Mouse (Mus musculus) megakaryocyte, embryonic 14.5 days (primary cell): Measurements from ENCODE around the gene Rsf1. TPM values are rescaled to one million over a fixed set of nuclear protein-coding genes. Genes with fewer than 3 reads are reported as not detected.

Source experiments
- H3K27me3 ChIP-seq: replicated peaks from 2 replicates; pipeline ENCODE3; 2012; ENCODE audit warnings: inconsistent platforms
- H3K36me3 ChIP-seq: replicated peaks from 2 replicates; pipeline ENCODE3; 2012; ENCODE audit warnings: low read length, inconsistent platforms, mixed read lengths
- H3K4me1 ChIP-seq: 2 replicates; pipeline ENCODE4 v1.6.1; 2012; ENCODE audit warnings: inconsistent platforms
- H3K4me3 ChIP-seq: replicated peaks from 2 replicates; pipeline ENCODE3; 2012; ENCODE audit warnings: moderate library complexity, mild to moderate bottlenecking, inconsistent platforms
- H3K9me3 ChIP-seq: 2 replicates; pipeline ENCODE4 v1.6.1; 2012; ENCODE audit warnings: inconsistent platforms
- FLI1 ChIP-seq: IDR thresholded peaks from 2 replicates; pipeline ENCODE4 v1.6.1; 2012; ENCODE audit warnings: low read length, inconsistent platforms, mixed read lengths
- GATA1 ChIP-seq: IDR thresholded peaks from 3 replicates; pipeline ENCODE4 v1.6.1; 2012; ENCODE audit warnings: mixed read lengths, low read length, inconsistent platforms, borderline replicate concordance
- polyA plus RNA-seq: library from polyadenylated mRNA; stranded (reverse); fragments of >175 nt; gene quantifications from 2 replicates; pipeline ENCODE4 v1.2.3, GENCODE M21; 2012; ENCODE audit warnings: low replicate concordance; ENCODE audit not compliant: insufficient read depth

The Rsf1 gene
- polyA plus RNA-seq, 1 experiment, result 10.3 TPM

- no peak overlapping the region for H3K4me3 ChIP-seq
- peaks cover under 1% of the 10 kb centered on the region; the same call in 1 of the 2 replicates for H3K9me3 ChIP-seq
- no peaks in the 10 kb centered on the region; the same call in 1 of the 2 replicates for H3K4me1 ChIP-seq
- peaks cover 90% of the 10 kb centered on the region for H3K36me3 ChIP-seq
- TF ChIP-seq FLI1 (no peak), GATA1 (no peak)
- no peaks in the 10 kb centered on the region for H3K27me3 ChIP-seq
Measured at GRCm38 (mm10) chr7:97720109-97720508, 140.4 kb downstream of the Rsf1 start.

- H3K4me1 ChIP-seq, result no peaks in the 10 kb centered on the region; the same call in 1 of the 2 replicates
- H3K4me3 ChIP-seq, result no peak overlapping the region
- peaks cover 85% of the 10 kb centered on the region for H3K36me3 ChIP-seq
- TF ChIP-seq GATA1, result no peak
- TF ChIP-seq FLI1, result no peak
- no peaks in the 10 kb centered on the region for H3K9me3 ChIP-seq
- no peaks in the 10 kb centered on the region for H3K27me3 ChIP-seq
Measured at GRCm38 (mm10) chr7:97722278-97722918, 142.7 kb downstream of the Rsf1 start.

- Histone ChIP-seq H3K4me3 (no peak overlapping the region), H3K4me1 (no peaks in the 10 kb centered on the region; the same call in none of the 2 replicates), H3K27me3 (no peaks in the 10 kb centered on the region), H3K36me3 (peaks cover 76% of the 10 kb centered on the region), H3K9me3 (no peaks in the 10 kb centered on the region)
- no peak for TF ChIP-seq GATA1
- no peak for TF ChIP-seq FLI1
Measured at GRCm38 (mm10) chr7:97723646-97724538, 144.2 kb downstream of the Rsf1 start.

- TF ChIP-seq FLI1, result no peak
- Histone ChIP-seq H3K4me1 (peaks cover 8% of the 10 kb centered on the region), H3K27me3 (no peaks in the 10 kb centered on the region), H3K4me3 (no peak overlapping the region), H3K9me3 (no peaks in the 10 kb centered on the region), H3K36me3 (peaks cover 61% of the 10 kb centered on the region)
Measured at GRCm38 (mm10) chr7:97725401-97725800, 145.7 kb downstream of the Rsf1 start.

- no peaks in the 10 kb centered on the region for H3K27me3 ChIP-seq
- H3K4me1 ChIP-seq, result peaks cover 8% of the 10 kb centered on the region
- H3K36me3 ChIP-seq, result peaks cover 54% of the 10 kb centered on the region
- TF ChIP-seq GATA1, result no peak
- no peak for TF ChIP-seq FLI1
- no peak overlapping the region for H3K4me3 ChIP-seq
- H3K9me3 ChIP-seq, result no peaks in the 10 kb centered on the region
Measured at GRCm38 (mm10) chr7:97726080-97726479, 146.4 kb downstream of the Rsf1 start.

GRCm38 (mm10) chr7:97726778-97727177 lies 147.1 kb downstream of the Rsf1 start:
- Histone ChIP-seq H3K9me3 (no peaks in the 10 kb centered on the region), H3K4me1 (peaks cover 12% of the 10 kb centered on the region), H3K27me3 (no peaks in the 10 kb centered on the region), H3K4me3 (no peak overlapping the region), H3K36me3 (peaks cover 51% of the 10 kb centered on the region)
- TF ChIP-seq GATA1, result no peak
- TF ChIP-seq FLI1, result no peak

GRCm38 (mm10) chr7:97728666-97729614 lies 149.3 kb downstream of the Rsf1 start:
- Histone ChIP-seq H3K27me3 (no peaks in the 10 kb centered on the region), H3K9me3 (no peaks in the 10 kb centered on the region), H3K4me3 (no peak overlapping the region), H3K36me3 (peaks cover 31% of the 10 kb centered on the region), H3K4me1 (peaks cover 18% of the 10 kb centered on the region)
- TF ChIP-seq FLI1 (no peak), GATA1 (no peak)

GRCm38 (mm10) chr7:97730427-97730826 lies 150.7 kb downstream of the Rsf1 start:
- Histone ChIP-seq H3K27me3 (no peaks in the 10 kb centered on the region), H3K36me3 (peaks cover 20% of the 10 kb centered on the region), H3K9me3 (no peaks in the 10 kb centered on the region), H3K4me3 (no peak overlapping the region), H3K4me1 (peaks cover 24% of the 10 kb centered on the region)
- TF ChIP-seq FLI1, result no peak
- no peak for TF ChIP-seq GATA1

- no peak overlapping the region for H3K4me3 ChIP-seq
Measured at GRCm38 (mm10) chr7:97733606-97734005, 153.9 kb downstream of the Rsf1 start.

More at GRCm38 (mm10) chr7:97733606-97734005, 153.9 kb downstream of the Rsf1 start:
- H3K36me3 ChIP-seq, result no peaks in the 10 kb centered on the region
- H3K27me3 ChIP-seq, result peaks cover 3% of the 10 kb centered on the region
- H3K9me3 ChIP-seq, result no peaks in the 10 kb centered on the region
- TF ChIP-seq GATA1 (no peak), FLI1 (no peak)
- H3K4me1 ChIP-seq, result peaks cover 52% of the 10 kb centered on the region
